ENCODE assay signal across 32 mouse cellular contexts in the genomic region with DNA sequence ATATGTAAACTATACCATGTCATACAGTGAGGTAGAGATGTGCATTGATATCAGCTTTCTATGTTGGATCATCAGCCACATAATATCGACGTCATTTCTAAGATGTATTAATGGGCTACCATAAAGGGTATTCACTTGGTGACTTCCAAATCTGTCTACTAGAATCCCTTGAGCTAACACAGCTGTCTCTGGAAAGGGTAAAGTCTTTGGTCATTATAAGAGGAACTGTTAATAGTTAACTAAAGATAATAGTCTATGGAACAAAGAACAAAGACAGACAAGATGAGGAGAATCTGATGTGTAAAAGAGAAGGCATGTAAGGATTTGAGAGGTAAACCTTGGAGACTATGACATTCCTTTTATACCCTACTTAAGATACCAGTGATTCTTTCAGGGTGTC.
"Had no signal": no experiment of that assay in that cellular context is flagged by ENCODE, and none has a peak within 500 bp of the region (broad histone marks: within the 10 kb centered on the region; RNA-seq: fewer than 3 reads in every experiment).

No protein-coding gene starts in this region.

- H3K4me3 ChIP-seq: limb, embryonic 10.5 days; limb, embryonic 12.5 days; limb, embryonic 13.5 days; limb, embryonic 15.5 days; liver, embryonic 12.5 days; liver, embryonic 13.5 days; liver, embryonic 15.5 days; lung, embryonic 15.5 days; megakaryocyte, embryonic 14.5 days; midbrain, embryonic 10.5 days; midbrain, embryonic 12.5 days; midbrain, embryonic 13.5 days; midbrain, embryonic 15.5 days; myocyte; neural tube, embryonic 12.5 days; neural tube, embryonic 13.5 days had no signal

- ATAC-seq: liver, embryonic 12.5 days; liver, postnatal 0 days; lung, postnatal 0 days; midbrain, embryonic 13.5 days; midbrain, embryonic 15.5 days; midbrain, embryonic 16.5 days had no signal

- DNase-seq: left cerebral cortex, postnatal 4 days; liver, embryonic 13.5 days; liver, postnatal 0 days; lung, adult 18-20 months; lung, adult 2 months; lung, embryonic 14.5 days; lung, postnatal 10 days; lung, postnatal 14 days; lung, postnatal 36 days; lung, postnatal 4 days; midbrain, embryonic 14.5 days had no signal

- H3K27me3 ChIP-seq: limb, embryonic 12.5 days; limb, embryonic 13.5 days; limb, embryonic 15.5 days; liver, embryonic 12.5 days; liver, embryonic 13.5 days; liver, embryonic 15.5 days; lung, embryonic 15.5 days; megakaryocyte, embryonic 14.5 days; midbrain, embryonic 12.5 days; midbrain, embryonic 13.5 days; midbrain, embryonic 15.5 days; neural tube, embryonic 12.5 days; neural tube, embryonic 13.5 days had no signal

- H3K36me3 ChIP-seq: limb, embryonic 10.5 days; limb, embryonic 12.5 days; limb, embryonic 13.5 days; limb, embryonic 15.5 days; liver, embryonic 12.5 days; liver, embryonic 13.5 days; liver, embryonic 15.5 days; lung, embryonic 15.5 days; midbrain, embryonic 10.5 days; midbrain, embryonic 12.5 days; midbrain, embryonic 13.5 days; midbrain, embryonic 15.5 days; neural tube, embryonic 12.5 days; neural tube, embryonic 13.5 days had no signal

- H3K4me2 ChIP-seq: limb, embryonic 12.5 days; limb, embryonic 13.5 days; limb, embryonic 15.5 days; liver, embryonic 11.5 days; liver, embryonic 12.5 days; liver, embryonic 13.5 days; liver, embryonic 15.5 days; lung, embryonic 14.5 days; lung, embryonic 15.5 days; midbrain, embryonic 11.5 days; midbrain, embryonic 12.5 days; midbrain, embryonic 13.5 days; midbrain, embryonic 15.5 days; neural tube, embryonic 12.5 days; neural tube, embryonic 13.5 days had no signal

- H3K9ac ChIP-seq: limb, embryonic 12.5 days; limb, embryonic 13.5 days; limb, embryonic 15.5 days; liver, embryonic 12.5 days; liver, embryonic 13.5 days; liver, embryonic 14.5 days; liver, embryonic 15.5 days; liver, postnatal 0 days; lung, embryonic 14.5 days; lung, embryonic 15.5 days; midbrain, embryonic 12.5 days; midbrain, embryonic 13.5 days; midbrain, embryonic 15.5 days; neural tube, embryonic 12.5 days; neural tube, embryonic 13.5 days had no signal

- H3K27ac ChIP-seq: limb, embryonic 10.5 days; limb, embryonic 12.5 days; limb, embryonic 13.5 days; limb, embryonic 15.5 days; liver, embryonic 12.5 days; liver, embryonic 13.5 days; liver, embryonic 14.5 days; liver, embryonic 15.5 days; lung, embryonic 15.5 days; macrophage; midbrain, embryonic 10.5 days; midbrain, embryonic 12.5 days; midbrain, embryonic 13.5 days; midbrain, embryonic 15.5 days; neural tube, embryonic 12.5 days; neural tube, embryonic 13.5 days had no signal

- H3K4me1 ChIP-seq: limb, embryonic 15.5 days; liver, embryonic 12.5 days; liver, embryonic 13.5 days; liver, embryonic 15.5 days; megakaryocyte, embryonic 14.5 days; midbrain, embryonic 13.5 days; midbrain, embryonic 15.5 days had no signal

- H3K9me3 ChIP-seq: limb, embryonic 10.5 days; limb, embryonic 12.5 days; limb, embryonic 13.5 days; limb, embryonic 15.5 days; liver, embryonic 12.5 days; liver, embryonic 13.5 days; liver, embryonic 15.5 days; lung, embryonic 15.5 days; midbrain, embryonic 10.5 days; midbrain, embryonic 12.5 days; midbrain, embryonic 13.5 days; midbrain, embryonic 15.5 days; neural tube, embryonic 12.5 days; neural tube, embryonic 13.5 days had no signal
